Mouse (Mus musculus) heart, postnatal 25 days (tissue): ENCODE measurements around the gene Pkd2l1. TPM values are rescaled to one million over a fixed set of nuclear protein-coding genes. Genes with fewer than 3 reads are reported as not detected.

Experiments used
- DNase-seq: peaks from one replicate; pipeline ENCODE4 v3.0.0; 2022; ENCODE audit warnings: low spot score
- intact Hi-C: fragments of 180-260 bp; cut with DNase I; formaldehyde crosslinking; loops from one replicate; pipeline ENCODE4 v1.15.1; 2025
- total RNA-seq, 2 experiments: library from RNA; stranded (reverse); gene quantifications; 2 replicates each; pipeline ENCODE4 v1.2.3; 2021

Pkd2l1 gene
- not detected for total RNA-seq

GRCm38 (mm10) chr19:44192342-44192741 is at the start of gene Pkd2l1:
Pkd2l1 (minus strand) TSS chr19:44192442.
- intact Hi-C loops: no loop called here

GRCm38 (mm10) chr19:44238906-44239305 is 46.7 kb upstream of the Pkd2l1 start:
- intact Hi-C loops: no loop called here
- no peak for DNase-seq

More at GRCm38 (mm10) chr19:44192342-44192741, at the start of gene Pkd2l1:
- no peak for DNase-seq

- no peak for DNase-seq
- intact Hi-C loops: no loop called here
These were observed 45.3 kb upstream of the Pkd2l1 start for GRCm38 (mm10) chr19:44237471-44238006.

- intact Hi-C loops: no loop called here
- DNase-seq: no peak
These were observed 39.4 kb upstream of the Pkd2l1 start for GRCm38 (mm10) chr19:44231608-44232151.

- intact Hi-C loops: no loop called here
- DNase-seq: no peak
These were observed 38.0 kb upstream of the Pkd2l1 start for GRCm38 (mm10) chr19:44230212-44230611.

DNA sequence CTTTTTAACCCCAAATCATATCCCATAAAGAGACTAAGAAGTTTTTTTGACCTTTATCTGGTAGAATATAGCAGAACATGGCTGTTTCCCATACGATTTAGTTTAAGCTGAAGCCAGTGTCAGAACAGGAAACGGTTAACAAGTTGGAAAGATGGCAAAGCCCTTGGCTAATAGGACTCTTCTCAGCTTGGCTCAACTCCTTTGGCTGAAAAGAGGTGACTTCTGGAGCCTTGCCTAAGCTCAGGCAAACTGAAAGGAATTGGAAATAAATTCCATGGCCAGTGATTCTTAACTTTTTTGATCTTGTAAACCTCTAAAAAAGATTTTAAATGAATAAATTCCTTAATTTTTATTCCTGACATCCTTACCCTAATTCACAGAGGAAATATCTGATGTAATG is 37.5 kb upstream of the Pkd2l1 start:
- intact Hi-C loops: no loop called here

DNA sequence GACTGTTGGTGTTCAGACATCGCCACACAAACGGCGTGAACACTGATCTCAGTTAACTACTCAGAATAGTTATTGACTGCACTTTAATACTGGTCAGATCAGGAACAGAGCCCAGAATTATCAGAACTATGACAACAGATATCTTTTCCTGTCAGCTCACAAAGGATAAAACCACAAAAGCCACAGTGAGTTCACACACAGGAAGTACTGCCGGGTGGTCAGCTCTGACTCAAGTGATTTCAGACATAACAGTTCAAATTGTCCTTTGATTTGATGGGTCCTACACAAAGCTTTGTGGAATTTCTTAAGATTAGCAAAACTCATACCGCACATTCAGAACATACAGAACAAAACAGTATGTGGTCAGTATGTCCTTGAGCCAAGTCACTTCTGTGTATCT is 33.5 kb upstream of the Pkd2l1 start:
- intact Hi-C loops: no loop called here
- no peak for DNase-seq

More for the DNA sequence above, 37.5 kb upstream of the Pkd2l1 start:
- DNase-seq: no peak

GRCm38 (mm10) chr19:44217958-44218525 is 25.8 kb upstream of the Pkd2l1 start:
- intact Hi-C loops: no loop called here

GRCm38 (mm10) chr19:44215255-44215654 is 23.0 kb upstream of the Pkd2l1 start:
- no peak for DNase-seq
- intact Hi-C loops: no loop called here

More at GRCm38 (mm10) chr19:44217958-44218525, 25.8 kb upstream of the Pkd2l1 start:
- DNase-seq: no peak

DNA sequence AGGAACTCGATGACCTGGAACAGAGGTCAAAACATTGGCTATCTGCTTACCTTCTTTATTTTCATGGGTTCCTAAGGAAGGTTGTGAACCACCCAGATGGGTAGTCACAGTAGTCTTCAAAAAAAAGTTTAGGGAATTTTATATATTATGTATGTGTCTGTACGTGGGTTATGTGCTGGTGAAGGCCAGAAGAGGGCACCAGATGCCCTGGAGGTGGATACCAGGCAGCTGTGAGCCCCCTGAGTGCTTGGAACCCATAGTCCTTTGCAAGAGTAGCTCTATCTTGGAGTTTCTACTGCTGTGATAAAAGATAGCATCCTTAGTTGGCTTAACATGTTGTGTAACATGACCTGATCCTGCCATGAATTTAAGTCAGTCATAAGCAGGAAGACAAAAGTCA is 14.8 kb upstream of the Pkd2l1 start:
- DNase-seq: no peak
- intact Hi-C loops: no loop called here

DNA sequence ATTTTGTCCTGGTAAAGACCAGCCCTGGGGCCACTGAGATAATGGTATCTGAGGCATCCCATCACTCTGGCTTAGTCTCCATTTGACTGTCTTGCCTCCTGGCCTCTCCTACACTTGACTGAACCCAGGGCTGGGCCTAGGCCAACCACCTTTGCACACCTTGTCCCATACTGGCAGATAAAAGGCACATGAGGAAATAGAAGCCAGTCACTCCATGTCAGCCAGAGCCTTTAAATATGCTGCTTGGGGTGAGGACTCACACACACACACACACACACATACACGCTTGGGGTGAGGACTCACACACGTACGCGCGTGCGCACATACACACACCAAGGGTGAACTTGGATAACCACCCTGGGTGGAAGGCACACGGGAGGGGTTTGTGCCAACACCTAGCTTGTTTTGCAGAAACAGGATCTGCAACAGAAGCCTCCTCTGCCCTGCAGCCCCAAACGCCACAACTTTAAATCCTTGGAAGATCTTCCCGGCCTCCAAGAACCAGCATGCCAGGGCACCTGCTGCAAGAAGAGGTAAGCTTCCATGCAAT is 10.8 kb upstream of the Pkd2l1 start, which contains the start of gene Scd3:
Gene Scd3 (plus strand): TSS at position 255 of the 550 bp plus-strand sequence.
- DNase-seq: no peak
- intact Hi-C loops: no loop called here

- intact Hi-C loops: no loop called here
- DNase-seq: no peak
These were observed 6.7 kb upstream of the Pkd2l1 start for GRCm38 (mm10) chr19:44198964-44199363.

- no peak for DNase-seq
- intact Hi-C loops: no loop called here
These were observed 6.3 kb upstream of the Pkd2l1 start for GRCm38 (mm10) chr19:44198494-44198893.

DNA sequence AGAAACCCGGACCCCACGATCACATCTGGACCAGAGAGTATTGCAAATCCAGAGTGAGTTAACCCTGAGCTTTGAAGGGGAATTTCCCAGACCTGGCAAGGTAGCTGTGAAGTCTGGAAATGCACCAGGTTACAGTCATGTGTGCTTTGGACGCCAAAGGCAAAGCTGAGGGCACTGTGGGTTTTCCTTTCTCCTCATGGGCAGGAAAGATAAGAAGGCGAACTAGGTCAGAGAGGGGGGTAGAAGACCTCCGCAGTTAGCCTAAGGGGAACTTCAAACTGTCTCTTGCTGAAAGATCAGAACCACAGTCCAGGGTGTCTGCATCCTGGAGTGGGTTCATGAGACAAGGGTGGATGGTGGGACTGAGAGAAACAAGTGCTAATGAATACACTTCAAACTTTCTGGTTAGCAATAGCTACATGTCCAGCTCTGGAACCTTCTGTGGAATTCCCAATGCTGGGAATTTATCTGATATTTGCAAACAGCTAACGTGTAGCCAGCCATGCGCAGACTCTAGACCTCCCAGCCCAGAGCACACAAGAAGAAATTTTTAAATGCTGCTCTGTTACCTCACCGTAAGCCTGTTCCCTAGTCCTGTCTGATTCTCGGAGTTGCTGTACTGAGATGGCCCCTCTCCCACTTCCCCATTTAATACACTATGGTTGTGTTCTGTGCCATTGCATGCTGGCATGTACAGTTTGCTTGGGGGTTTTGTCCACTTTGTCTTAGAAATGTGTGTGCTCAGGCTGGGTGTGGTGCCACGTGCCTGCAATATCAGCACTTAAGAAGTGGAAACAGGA is 5.0 kb upstream of the Pkd2l1 start:
- DNase-seq: no peak
- intact Hi-C loops: no loop called here

DNA sequence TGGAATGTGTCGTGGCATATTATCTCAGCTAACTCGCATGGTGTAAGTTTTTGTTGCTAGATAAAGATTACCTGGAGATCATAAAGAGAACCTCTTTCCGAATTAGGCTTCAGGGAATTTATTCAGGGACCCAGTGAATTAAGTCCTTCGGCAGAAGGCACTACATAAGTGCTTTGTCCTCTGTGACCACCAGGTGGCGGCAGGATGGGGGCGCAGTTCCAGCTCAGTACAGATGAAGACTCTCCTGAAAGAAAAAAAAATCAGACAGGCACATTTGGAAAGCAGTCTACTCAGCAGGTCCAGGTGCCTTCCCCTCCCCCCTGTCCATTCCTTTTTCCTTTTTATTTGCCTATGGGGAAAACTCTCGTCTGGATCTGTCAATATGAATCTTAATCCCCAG is 2.9 kb upstream of the Pkd2l1 start:
- intact Hi-C loops: loop anchor here (2.0 kb wide), 1 partner anchor 100 kb away; no protein-coding TSS in a partner anchor

GRCm38 (mm10) chr19:44193906-44194305 is 1.7 kb upstream of the Pkd2l1 start:
- intact Hi-C loops: loop anchor here (2.0 kb wide), 1 partner anchor 101 kb away; no protein-coding TSS in a partner anchor
- no peak for DNase-seq

More for the DNA sequence above, 2.9 kb upstream of the Pkd2l1 start:
- DNase-seq: no peak

DNA sequence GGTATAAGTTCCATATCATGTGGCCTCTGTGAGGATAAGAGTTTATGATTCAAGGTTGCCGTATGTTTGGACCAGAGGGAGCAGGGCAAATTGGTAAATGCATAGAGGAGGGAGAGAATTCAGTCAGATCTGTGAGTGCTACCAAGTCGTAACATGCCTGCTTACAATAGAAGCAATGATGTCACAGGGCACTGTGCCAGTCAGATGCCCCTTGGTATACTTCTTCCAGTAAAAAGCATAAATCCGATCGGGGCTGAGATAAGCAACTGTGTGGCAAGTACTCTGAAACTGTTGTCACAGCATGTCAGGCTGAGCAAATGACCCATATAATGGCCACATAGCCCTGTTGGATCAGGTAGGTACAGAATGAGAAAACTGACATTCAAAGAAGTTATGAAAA is 3.2 kb downstream of the Pkd2l1 start:
- no peak for DNase-seq
- intact Hi-C loops: no loop called here

GRCm38 (mm10) chr19:44183968-44184367 is 8.3 kb downstream of the Pkd2l1 start:
- DNase-seq: no peak
- intact Hi-C loops: no loop called here

GRCm38 (mm10) chr19:44180502-44180901 is 11.7 kb downstream of the Pkd2l1 start:
- no peak for DNase-seq
- intact Hi-C loops: no loop called here

- DNase-seq: no peak
- intact Hi-C loops: no loop called here
These were observed 15.5 kb downstream of the Pkd2l1 start for GRCm38 (mm10) chr19:44176741-44177140.
